Mouse (Mus musculus) lung, postnatal 36 days (tissue): ENCODE data around the gene Spns2.
"Not testable (repeated sequence)": the region's sequence is repeated elsewhere in the genome, so short reads cannot be mapped to it uniquely, and the experiment has no call there.

Experiments used
- DNase-seq: peaks from one replicate; pipeline ENCODE4 v3.0.0; 2022; ENCODE audit warnings: mixed read lengths

Spns2 gene

GRCm38 (mm10) chr11:72469217-72469616, 20.5 kb downstream of the Spns2 start:
- DNase-seq, result peak; percentile 95

- DNase-seq, result no peak
These were observed 21.2 kb downstream of the Spns2 start for GRCm38 (mm10) chr11:72468525-72468924.

- DNase-seq, result peak; percentile 86
These were observed 22.8 kb downstream of the Spns2 start for GRCm38 (mm10) chr11:72466694-72467507.

DNA sequence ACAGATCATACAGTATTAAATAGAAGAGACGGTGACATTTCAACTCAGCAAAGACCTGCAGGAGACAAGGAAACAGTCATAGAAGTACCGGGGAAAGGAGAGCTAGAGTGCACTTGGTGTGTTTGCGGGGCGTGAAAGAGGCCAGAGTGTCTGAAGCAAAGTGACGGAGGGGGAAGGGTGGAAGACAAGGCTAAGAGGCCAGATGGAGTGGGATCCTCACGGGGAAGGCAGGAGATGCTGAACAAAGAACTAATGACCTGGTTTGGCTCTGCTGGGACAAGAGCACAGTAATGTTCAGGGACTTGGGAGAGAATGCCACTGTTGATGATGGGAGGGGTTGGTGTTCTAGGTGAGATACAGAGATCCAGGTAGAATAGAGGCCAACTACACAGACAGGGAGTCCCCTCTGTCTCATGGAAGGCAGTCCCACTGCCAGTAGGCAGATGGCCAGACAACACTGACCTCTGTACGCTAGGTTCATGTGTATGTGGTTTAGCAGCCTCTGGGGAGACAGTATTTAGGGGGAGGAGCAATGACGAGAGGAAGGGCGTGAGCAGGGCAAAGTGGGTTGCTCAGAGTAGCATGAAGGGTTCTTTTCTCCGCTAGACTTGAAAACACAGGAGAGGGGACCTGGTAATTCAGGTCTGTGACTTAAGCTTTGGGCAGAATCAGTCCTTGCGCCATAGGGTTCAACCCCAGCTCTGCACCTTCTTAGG, 23.6 kb downstream of the Spns2 start:
- peak; percentile 74 for DNase-seq

GRCm38 (mm10) chr11:72464821-72465220, 24.9 kb downstream of the Spns2 start:
- no peak for DNase-seq

GRCm38 (mm10) chr11:72461500-72461981, 28.2 kb downstream of the Spns2 start:
- peak; percentile 43 for DNase-seq

DNA sequence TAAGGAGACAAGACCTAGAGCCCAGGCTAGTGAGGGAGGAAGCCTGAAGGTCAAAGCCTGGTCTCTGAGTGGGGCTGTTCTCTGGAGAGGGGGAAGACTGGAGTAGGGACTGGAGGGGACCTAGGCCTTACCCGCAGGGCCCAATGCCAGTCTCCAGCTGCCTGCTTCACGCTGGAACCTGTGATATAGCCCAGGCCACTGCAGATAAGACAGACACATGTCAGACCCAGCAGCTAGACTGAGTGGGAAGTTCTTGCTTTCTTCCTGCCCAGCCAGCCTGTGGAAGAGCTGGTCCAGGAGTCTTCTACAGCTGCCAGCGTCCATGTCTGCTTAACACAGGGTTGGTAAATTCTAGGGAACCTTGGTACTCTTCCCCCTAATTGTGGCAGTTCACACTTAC, 31.2 kb downstream of the Spns2 start:
- no peak for DNase-seq

- DNase-seq, result peak; percentile 71
These were observed 31.7 kb downstream of the Spns2 start for GRCm38 (mm10) chr11:72457995-72458496.

- peak; percentile 27 for DNase-seq
These were observed 34.0 kb downstream of the Spns2 start for GRCm38 (mm10) chr11:72455694-72456093.

- DNase-seq, result no peak
These were observed 36.4 kb downstream of the Spns2 start for GRCm38 (mm10) chr11:72453105-72453953.

- no peak for DNase-seq
These were observed 37.5 kb downstream of the Spns2 start for GRCm38 (mm10) chr11:72452140-72452665.

GRCm38 (mm10) chr11:72447475-72447874, 42.2 kb downstream of the Spns2 start:
- DNase-seq, result no peak

GRCm38 (mm10) chr11:72446311-72447105, 43.2 kb downstream of the Spns2 start:
- DNase-seq, result peak; percentile 71

DNA sequence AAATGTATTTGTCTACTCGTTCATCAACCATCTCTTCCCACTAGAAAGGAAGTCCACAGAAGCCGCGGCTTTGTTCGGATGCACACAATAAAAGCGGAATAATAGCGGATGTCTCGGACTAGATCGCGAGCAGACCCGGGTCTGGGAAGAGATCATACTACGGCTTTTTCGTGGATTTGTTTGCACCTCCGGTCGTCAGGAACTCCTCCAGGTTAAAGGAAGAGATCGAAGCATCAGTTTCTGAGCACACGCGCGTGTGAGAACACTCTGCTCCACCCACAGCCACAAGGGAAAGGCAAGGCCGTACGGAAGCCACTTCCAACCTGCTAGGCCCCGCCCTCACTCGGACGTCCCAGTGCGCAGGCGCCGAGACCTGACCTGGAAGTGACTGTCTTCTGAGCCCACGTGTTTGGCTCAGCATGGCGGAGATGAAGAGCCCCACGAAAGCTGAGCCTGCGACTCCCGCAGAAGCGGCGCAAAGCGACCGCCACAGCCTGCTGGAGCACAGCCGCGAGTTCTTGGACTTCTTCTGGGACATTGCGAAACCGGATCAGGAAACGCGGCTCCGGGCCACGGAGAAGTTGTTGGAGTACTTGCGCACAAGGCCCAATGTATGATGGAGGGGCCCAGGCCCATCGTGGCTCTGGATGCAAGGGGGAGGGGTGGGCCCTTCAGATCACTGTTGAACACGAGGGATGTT, 48.6 kb downstream of the Spns2 start, which contains the start of gene Mybbp1a:
Gene Mybbp1a, plus strand, starts transcription at position 391 of the 700 bp plus-strand sequence.
- DNase-seq, result peak; percentile 99

GRCm38 (mm10) chr11:72440597-72440964, 49.1 kb downstream of the Spns2 start:
- not testable (repeated sequence) for DNase-seq

DNA sequence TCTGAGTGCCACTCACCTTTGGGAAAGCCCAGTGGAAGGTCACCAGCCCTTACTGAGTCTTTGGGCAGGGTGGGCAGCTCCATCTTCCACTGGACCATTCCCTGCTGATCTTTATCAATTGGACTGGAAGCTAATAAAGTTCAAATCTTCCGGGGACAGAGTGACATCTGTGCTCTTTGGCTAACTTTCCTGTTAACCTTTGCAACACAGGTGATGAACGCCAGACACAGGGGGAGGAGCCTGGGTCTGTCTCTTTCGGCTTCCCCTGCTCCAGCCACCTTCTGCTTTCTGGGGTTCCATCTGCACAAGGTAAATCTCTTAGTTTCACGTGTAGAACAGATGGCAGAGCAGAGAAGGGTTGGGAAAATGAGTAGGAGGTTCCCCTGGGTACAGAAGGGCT, 51.3 kb downstream of the Spns2 start:
- no peak for DNase-seq

DNA sequence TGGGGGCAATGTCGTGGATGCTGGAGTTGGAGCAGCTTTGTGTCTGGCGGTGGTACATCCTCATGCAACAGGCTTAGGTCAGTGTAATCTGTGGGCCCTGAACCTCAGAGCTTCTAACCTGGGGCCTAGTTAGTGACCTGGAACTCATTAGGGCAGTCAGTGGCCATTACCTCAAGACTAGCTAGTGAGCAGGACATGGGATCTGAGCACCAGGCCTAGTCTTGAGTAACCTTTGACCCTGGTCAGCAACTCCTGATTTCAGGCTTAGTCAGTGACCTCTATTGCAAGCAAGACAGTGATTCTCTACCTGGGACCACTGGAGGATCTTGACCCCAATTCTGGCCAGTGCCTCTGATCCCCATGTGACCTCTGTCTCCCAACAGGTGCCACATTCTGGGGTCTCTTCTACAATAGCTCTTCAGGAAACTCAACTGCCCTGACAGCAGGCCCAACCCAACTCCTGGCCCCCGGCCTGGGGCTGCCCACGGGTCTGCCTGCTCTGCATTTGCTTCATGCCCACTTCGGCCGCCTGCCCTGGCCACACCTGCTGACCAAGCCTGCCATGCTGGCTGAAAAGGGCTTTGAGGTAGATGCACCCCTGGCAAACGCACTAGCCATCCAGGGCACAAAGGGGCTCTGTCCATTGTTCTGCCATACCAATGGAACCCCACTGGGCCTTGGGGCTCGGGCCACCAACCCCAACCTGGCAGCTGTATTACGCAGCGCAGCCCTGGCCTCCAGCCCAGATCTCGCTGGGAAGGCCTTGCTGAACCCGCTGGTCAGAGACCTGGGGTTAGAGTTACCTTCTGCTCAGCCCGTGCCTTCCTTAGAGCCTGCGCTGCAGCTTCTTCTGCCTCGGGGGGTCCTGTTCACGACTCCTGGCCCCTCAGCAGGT, 52.7 kb downstream of the Spns2 start:
- no peak for DNase-seq

DNA sequence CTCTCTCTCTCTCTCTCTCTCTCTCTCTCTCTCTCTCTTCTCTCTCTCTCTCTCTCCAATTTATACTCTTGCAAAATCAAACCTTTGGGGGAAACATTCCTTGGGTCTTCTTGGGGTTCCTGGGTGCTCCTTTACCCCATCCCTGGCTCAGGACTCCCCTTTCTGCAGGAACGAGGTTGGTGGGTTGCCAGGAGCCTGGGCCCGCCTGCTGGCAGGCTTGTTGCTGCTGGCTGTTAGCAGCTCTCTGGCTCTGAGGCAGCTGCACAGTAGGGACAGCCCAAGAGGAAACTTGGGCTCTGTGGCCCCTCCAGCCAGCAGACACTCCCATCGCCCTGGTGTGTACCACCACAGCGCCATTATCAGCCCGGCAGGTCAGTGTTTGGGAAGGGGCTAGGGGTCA, 53.4 kb downstream of the Spns2 start:
- DNase-seq, result peak; percentile 38

DNA sequence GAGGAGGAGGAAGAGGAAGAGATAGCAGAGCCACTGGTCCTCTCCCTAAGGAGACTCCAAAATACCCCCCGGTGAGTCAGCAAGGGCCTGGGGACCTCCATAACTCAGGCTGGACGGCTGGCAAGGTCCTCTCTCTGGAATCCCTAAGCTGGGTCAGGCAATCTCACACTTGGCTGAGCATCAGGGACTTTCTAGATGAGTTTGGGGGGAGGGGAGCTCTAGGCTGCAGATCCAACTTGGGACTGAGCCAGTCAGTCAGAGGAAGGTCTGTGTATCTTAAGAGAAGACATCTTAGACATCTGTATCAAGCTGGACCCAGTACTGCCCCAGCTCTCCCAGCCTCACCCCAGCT, 54.0 kb downstream of the Spns2 start:
- DNase-seq, result peak; percentile 62
